Mouse (Mus musculus) embryo, embryonic 9.5 days (tissue): ENCODE data around the gene Slc1a1.

ENCODE experiments used
- DNase-seq: peaks from one replicate; pipeline ENCODE4 v3.0.0-alpha.2; 2017; ENCODE audit errors: extremely low spot score

The Slc1a1 gene

DNA sequence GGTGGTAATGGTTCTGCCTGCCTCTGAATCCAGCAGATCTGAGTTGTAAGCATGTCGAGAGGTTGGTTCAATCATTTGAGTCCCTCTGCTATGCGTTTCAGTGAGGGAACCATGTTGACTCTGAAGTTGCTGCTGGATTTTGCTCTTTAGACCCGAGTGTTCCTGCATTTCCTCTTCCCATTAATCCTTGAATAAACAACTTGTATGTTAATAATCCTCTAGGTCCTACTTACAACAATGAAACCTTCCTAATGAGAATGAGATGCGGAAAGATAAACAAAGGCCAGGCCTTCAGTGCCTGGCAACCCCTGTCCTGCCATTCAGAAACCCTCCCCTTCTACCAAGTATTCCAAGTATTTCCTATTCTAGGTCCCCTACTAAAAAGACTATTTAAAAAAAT is 81.6 kb downstream of the Slc1a1 start:
- DNase-seq: no peak

DNA sequence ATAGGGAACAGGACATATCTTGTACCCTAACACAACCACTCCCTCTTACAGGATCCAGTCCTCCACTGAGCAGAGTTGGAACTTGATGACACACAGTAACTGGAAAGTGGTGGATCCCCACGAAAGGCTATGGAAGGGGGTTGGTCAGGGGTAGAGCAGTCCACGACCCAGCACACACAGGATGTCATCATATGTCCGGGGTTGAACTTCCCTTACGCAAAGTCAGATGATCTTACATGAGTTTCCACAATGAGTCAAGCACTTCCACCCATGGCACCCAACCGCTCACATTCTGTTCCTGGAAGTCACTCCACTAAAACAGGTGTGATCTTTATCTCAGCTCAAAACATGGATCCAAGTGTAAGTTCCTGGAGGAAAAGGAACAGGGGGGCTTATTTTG is 83.0 kb downstream of the Slc1a1 start:
- DNase-seq: no peak

GRCm38 (mm10) chr19:28926366-28926765 is 91.5 kb downstream of the Slc1a1 start:
- DNase-seq: no peak

GRCm38 (mm10) chr19:28927396-28927795 is 92.5 kb downstream of the Slc1a1 start:
- DNase-seq: no peak

- DNase-seq: no peak
Observed at GRCm38 (mm10) chr19:28929034-28929433, 94.2 kb downstream of the Slc1a1 start.

DNA sequence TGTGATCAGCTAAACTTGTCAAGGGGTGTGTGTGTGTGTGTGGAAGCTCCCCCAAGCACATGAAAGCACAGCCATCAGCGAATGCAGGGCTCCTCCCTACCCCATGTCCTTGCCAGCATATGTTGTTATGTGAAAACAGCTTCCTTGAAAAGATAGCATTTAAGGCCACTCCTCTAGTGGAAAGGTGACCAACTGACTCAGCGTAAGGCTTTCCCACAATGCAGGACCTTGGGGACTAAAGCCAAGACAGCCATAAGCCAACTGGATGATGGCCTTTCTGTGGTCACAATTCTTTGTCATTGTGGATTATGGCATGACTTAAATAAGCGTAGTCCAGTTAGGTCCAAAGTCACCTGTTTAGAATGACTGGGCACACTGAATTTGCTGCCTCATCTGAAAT is 100.0 kb downstream of the Slc1a1 start:
- no peak for DNase-seq

GRCm38 (mm10) chr19:28940135-28940874 is 105.5 kb downstream of the Slc1a1 start:
- DNase-seq: no peak

DNA sequence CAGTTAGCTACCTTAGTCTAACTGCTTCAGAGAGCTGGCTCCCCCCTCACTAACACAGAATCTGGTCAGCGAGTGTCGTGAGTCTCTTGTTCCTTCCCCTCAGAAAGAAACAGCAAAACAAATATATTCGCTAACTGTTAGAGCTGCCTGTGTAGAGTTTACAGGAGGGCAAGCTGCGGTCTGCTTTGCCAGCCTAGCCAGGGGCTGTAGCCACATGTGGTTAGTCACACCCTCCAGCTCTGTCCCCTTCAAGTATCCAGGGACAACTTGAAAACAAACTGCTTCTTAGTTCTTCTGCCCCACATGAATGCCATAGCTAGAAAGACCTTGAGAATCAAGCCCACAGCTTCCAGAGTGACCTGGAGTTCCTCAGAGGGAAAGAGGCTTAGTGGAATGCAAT is 106.4 kb downstream of the Slc1a1 start:
- no peak for DNase-seq

DNA sequence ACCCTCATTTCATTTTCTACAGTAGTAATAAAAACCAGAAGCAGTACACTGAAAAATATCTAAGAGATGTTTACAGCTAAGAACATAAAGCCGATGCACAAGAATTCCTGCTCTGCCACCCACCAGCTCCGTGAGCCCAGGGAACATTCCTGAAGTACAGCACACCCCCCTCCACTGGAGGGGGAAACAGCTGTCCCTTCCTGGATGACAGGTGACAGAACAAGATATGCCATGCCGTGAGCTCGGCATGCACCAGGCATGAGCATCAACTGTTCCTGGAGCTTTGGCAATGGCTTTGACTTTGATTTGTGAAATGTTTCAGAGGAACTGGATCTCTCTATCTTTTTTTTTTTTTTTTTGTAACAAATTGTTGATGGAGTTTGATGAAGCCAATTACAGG is 111.9 kb downstream of the Slc1a1 start:
- DNase-seq: no peak

DNA sequence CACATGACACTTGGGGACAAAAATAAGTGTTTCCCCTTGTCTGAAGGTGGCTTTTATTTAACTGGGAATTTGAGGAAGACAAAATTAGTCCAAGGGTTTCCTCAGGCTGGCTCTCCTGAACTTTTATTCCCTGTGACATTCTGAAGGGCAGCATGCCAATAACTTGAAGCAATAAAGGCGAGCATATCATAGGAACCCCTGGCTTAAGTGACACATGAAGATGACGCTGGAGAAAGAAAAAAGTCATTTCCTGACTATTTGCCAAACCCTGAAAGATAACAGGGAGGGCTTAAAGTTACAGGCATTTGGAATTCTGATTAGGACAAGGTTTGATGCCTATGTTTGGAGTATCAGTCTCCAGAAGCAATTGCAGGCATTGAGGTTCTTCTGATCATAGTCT is 112.5 kb downstream of the Slc1a1 start:
- no peak for DNase-seq

DNA sequence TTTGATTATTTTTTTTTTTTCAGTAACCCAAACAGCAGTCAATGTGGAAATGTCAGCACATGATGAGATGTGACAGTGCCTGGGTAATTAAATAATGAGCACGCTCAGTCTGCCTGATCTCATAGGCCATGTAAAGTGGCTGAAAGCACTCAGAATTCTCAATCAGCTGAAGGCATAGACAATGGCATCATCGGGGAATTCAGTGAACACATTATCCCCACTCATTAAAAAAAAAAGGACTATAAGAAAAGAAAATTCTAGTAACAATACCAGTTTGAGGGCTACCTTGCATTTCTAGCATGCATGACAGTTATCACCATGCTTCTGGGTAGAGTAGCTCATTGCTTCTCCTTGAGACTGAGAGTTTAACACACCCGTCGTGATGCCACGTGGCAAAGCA is 116.4 kb downstream of the Slc1a1 start:
- no peak for DNase-seq

- no peak for DNase-seq
Observed at GRCm38 (mm10) chr19:28963113-28963512, 128.3 kb downstream of the Slc1a1 start.

DNA sequence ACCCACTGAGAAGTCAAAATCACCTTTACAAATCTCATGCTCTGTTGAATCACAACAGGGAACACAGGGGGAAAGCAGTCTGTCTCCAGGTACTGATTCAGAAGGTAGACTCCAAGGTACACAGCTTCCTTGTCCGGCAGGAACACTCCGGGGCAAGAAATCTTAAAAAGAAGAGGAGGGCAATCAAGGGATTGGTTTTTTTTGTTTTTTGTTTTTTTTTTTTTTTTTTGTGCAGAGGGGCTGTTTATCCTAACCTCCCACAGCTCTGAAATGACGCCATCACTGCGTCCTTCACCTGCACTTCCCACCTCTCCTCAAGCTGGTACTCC is 128.6 kb downstream of the Slc1a1 start:
- DNase-seq: no peak
